Comparison of ENCODE assay signal across 12 mouse cellular contexts in genomic region chr12:84841158-84842140, GRCm38 (mm10). TPM values are rescaled to one million over a fixed set of nuclear protein-coding genes. Genes with fewer than 3 reads are reported as not detected.
A peak's percentile ranks its signal among the peaks of the same experiment; 100 is the strongest.
DNase-seq lines count a peak whose midpoint lies in the region; ATAC-seq lines count a peak whose summit lies in the region.
"Had no signal": no experiment of that assay in that cellular context is flagged by ENCODE, and none has a peak within 500 bp of the region (broad histone marks: within the 10 kb centered on the region; RNA-seq: fewer than 3 reads in every experiment).

No protein-coding gene starts in this region.

- DNase-seq in forebrain, embryonic 11.5 days (ENCODE audit: low spot score) = no peak
- peak; percentile 39 to 61 for DNase-seq in right cerebral cortex, postnatal 10 days (ENCODE audit: low spot score in 2 of 2)
- DNase-seq in right cerebral cortex, postnatal 25 days = no peak
- DNase-seq in embryonic facial prominence, embryonic 14.5 days (ENCODE audit: low spot score) = peak; percentile 79
- DNase-seq in ovary, postnatal 10 days (ENCODE audit: low spot score) = no peak
- no peak for DNase-seq in thymus, postnatal 25 days
- no peak for DNase-seq in kidney, adult 11 months

- no peaks in the 10 kb centered on the region for H3K4me1 ChIP-seq in forebrain, embryonic 11.5 days (replicated peaks; ENCODE audit: control insufficient read depth, insufficient read depth, low read length)
- H3K4me1 ChIP-seq in forebrain, embryonic 13.5 days = no peaks in the 10 kb centered on the region
- peaks cover 28% of the 10 kb centered on the region for H3K4me1 ChIP-seq in embryonic facial prominence, embryonic 14.5 days (ENCODE audit: control insufficient read depth, insufficient read depth, low read length)

- H3K4me2 ChIP-seq in forebrain, embryonic 11.5 days (ENCODE audit: low read depth, low read length, severe bottlenecking) = no peak overlapping the region
- H3K4me2 ChIP-seq in forebrain, embryonic 13.5 days = no peak overlapping the region
- peak overlapping the region; percentile 11; the same call in 1 of the 2 replicates for H3K4me2 ChIP-seq in embryonic facial prominence, embryonic 14.5 days (ENCODE audit: low read depth, low read length)
- H3K4me2 ChIP-seq: kidney, embryonic 15.5 days; liver, embryonic 15.5 days had no signal

- 83% methylated on average over 15 of the region's 15 CpGs for WGBS in forebrain, embryonic 11.5 days
- 88% methylated on average over 15 of the region's 15 CpGs for WGBS in forebrain, embryonic 13.5 days
- WGBS in embryonic facial prominence, embryonic 14.5 days = 45% methylated on average over 15 of the region's 15 CpGs

- ATAC-seq in forebrain, embryonic 11.5 days (replicated peaks; ENCODE audit: low FRiP score) = no peak
- ATAC-seq in forebrain, embryonic 13.5 days = no peak
- ATAC-seq in embryonic facial prominence, embryonic 14.5 days (ENCODE audit: low read depth) = peak; percentile 82

- no peak overlapping the region for H3K4me3 ChIP-seq in forebrain, embryonic 11.5 days (ENCODE audit: low read depth, low read length)
- no peak overlapping the region for H3K4me3 ChIP-seq in forebrain, embryonic 13.5 days
- no peak overlapping the region for H3K4me3 ChIP-seq in embryonic facial prominence, embryonic 14.5 days (ENCODE audit: low read depth, low read length)
- H3K4me3 ChIP-seq: heart, embryonic 10.5 days; kidney, embryonic 15.5 days; liver, embryonic 15.5 days; myocyte had no signal

- no peaks in the 10 kb centered on the region for H3K27me3 ChIP-seq in forebrain, embryonic 11.5 days (ENCODE audit: control insufficient read depth, insufficient read depth, low read length)
- no peaks in the 10 kb centered on the region for H3K27me3 ChIP-seq in forebrain, embryonic 13.5 days
- H3K27me3 ChIP-seq in embryonic facial prominence, embryonic 14.5 days (replicated peaks; ENCODE audit: control insufficient read depth, insufficient read depth, low read length) = no peaks in the 10 kb centered on the region

- peak overlapping the region; percentile 31; the same call in 1 of the 2 replicates for H3K27ac ChIP-seq in forebrain, embryonic 11.5 days (ENCODE audit: low read depth, low read length)
- H3K27ac ChIP-seq in forebrain, embryonic 13.5 days = no peak overlapping the region
- peak overlapping the region; percentile 59 for H3K27ac ChIP-seq in embryonic facial prominence, embryonic 14.5 days (replicated peaks; ENCODE audit: low read depth, low read length)
- H3K27ac ChIP-seq: heart, embryonic 10.5 days; kidney, embryonic 15.5 days; liver, embryonic 15.5 days had no signal

- no peak overlapping the region for H3K9ac ChIP-seq in forebrain, embryonic 11.5 days (ENCODE audit: low read length)
- no peak overlapping the region for H3K9ac ChIP-seq in forebrain, embryonic 13.5 days
- H3K9ac ChIP-seq in embryonic facial prominence, embryonic 14.5 days (ENCODE audit: low read depth, low read length) = no peak overlapping the region; the same call in 1 of the 2 replicates
- H3K9ac ChIP-seq: kidney, embryonic 15.5 days; liver, embryonic 15.5 days had no signal

- no peaks in the 10 kb centered on the region for H3K36me3 ChIP-seq in forebrain, embryonic 11.5 days (ENCODE audit: control insufficient read depth, insufficient read depth, low read length)
- no peaks in the 10 kb centered on the region for H3K36me3 ChIP-seq in forebrain, embryonic 13.5 days (ENCODE audit: poor library complexity, severe bottlenecking)
- H3K36me3 ChIP-seq in embryonic facial prominence, embryonic 14.5 days (ENCODE audit: control insufficient read depth, insufficient read depth, low read length) = no peaks in the 10 kb centered on the region
- H3K36me3 ChIP-seq: heart, embryonic 10.5 days; kidney, embryonic 15.5 days; liver, embryonic 15.5 days had no signal

- no peaks in the 10 kb centered on the region for H3K9me3 ChIP-seq in forebrain, embryonic 11.5 days (ENCODE audit: control insufficient read depth, low read length)
- no peaks in the 10 kb centered on the region for H3K9me3 ChIP-seq in forebrain, embryonic 13.5 days (replicated peaks)
- no peaks in the 10 kb centered on the region for H3K9me3 ChIP-seq in embryonic facial prominence, embryonic 14.5 days (ENCODE audit: control insufficient read depth, low read length)
- H3K9me3 ChIP-seq: heart, embryonic 10.5 days; kidney, embryonic 15.5 days; liver, embryonic 15.5 days had no signal

RNA-seq across cellular contexts. Expression of gene Ltbp2, which starts 34.9 kb away (rescaled TPM):
- polyA plus RNA-seq in forebrain, embryonic 11.5 days (2014; fragmentation: Nextera tagmentation; extraction: Ambion mirVana) = 0.65 TPM in 1 of 2 replicates, not detected in the other
- 0.13 TPM in 1 of 2 replicates, not detected in the other for polyA plus RNA-seq in forebrain, embryonic 13.5 days (2015; fragmentation: Nextera tagmentation; extraction: Ambion mirVana)
- polyA plus RNA-seq in embryonic facial prominence, embryonic 14.5 days (2014; fragmentation: Nextera tagmentation; extraction: Ambion mirVana) = 9.2 and 11.2 TPM in 2 replicates

Comparison
In these comparisons a context has a peak if more than half of its experiments do, and no peak if none do; other contexts are left out.
1. DNase-seq: peak in right cerebral cortex, postnatal 10 days (2 of 2) and embryonic facial prominence, embryonic 14.5 days (single experiment); none in forebrain, embryonic 11.5 days (single experiment), right cerebral cortex, postnatal 25 days (single experiment), ovary, postnatal 10 days (single experiment), thymus, postnatal 25 days (single experiment) and kidney, adult 11 months (single experiment).